Mouse (Mus musculus) embryonic facial prominence, embryonic 15.5 days (tissue): Measurements from ENCODE around the gene Rcsd1. TPM values are rescaled to one million over a fixed set of nuclear protein-coding genes. Genes with fewer than 3 reads are reported as not detected.

Experiments
- ATAC-seq: fragments of 200-750 bp; cut with Nextera tagmentation; 2 replicates; pipeline ENCODE4 v1.8.0; 2017; ENCODE audit warnings: low read depth, moderate TSS enrichment; ENCODE audit not compliant: insufficient number of reproducible peaks, low FRiP score, low TSS enrichment
- H3K27ac ChIP-seq: fragments of 300-500 bp; sonication (generic); replicated peaks from 2 replicates; pipeline ENCODE4 v1.5.1; 2015; ENCODE audit warnings: mild to moderate bottlenecking, inconsistent platforms
- H3K27me3 ChIP-seq: fragments of 300-500 bp; sonication (generic); 2 replicates; pipeline ENCODE4 v1.6.1; 2015; ENCODE audit warnings: inconsistent platforms
- H3K36me3 ChIP-seq: fragments of 300-500 bp; sonication (generic); 2 replicates; pipeline ENCODE4 v1.6.1; 2015; ENCODE audit warnings: mild to moderate bottlenecking, inconsistent platforms
- H3K4me1 ChIP-seq: fragments of 300-500 bp; sonication (generic); 2 replicates; pipeline ENCODE4 v1.6.1; 2015; ENCODE audit warnings: inconsistent platforms
- H3K4me2 ChIP-seq: fragments of 300-500 bp; sonication (generic); replicated peaks from 2 replicates; pipeline ENCODE4 v1.6.1; 2015; ENCODE audit warnings: mild to moderate bottlenecking, inconsistent platforms
- H3K4me3 ChIP-seq: fragments of 300-500 bp; sonication (generic); replicated peaks from 2 replicates; pipeline ENCODE4 v1.5.1; 2015; ENCODE audit warnings: mild to moderate bottlenecking, inconsistent platforms
- H3K9ac ChIP-seq: fragments of 300-500 bp; sonication (generic); 2 replicates; pipeline ENCODE4 v1.6.1; 2015; ENCODE audit warnings: inconsistent platforms
- H3K9me3 ChIP-seq: fragments of 300-500 bp; sonication (generic); replicated peaks from 2 replicates; pipeline ENCODE4 v1.6.1; 2016; ENCODE audit warnings: inconsistent platforms
- WGBS: fragments of 180-500 bp; shearing (Covaris S2); methylation state at CpG from one replicate; pipeline ENCODE4 v1.1.7; 2015; 5-methylcytosine and 5-hydroxymethylcytosine counted together
- microRNA-seq: library from miRNA; unstranded; fragments of <30 nt; microRNA quantifications from one replicate; pipeline ENCODE4, GENCODE M21; 2016; ENCODE audit warnings: borderline number of aligned reads
- polyA plus RNA-seq: library from polyadenylated mRNA; unstranded; fragments of >200 nt; fragmentation: Nextera tagmentation; extraction: Ambion mirVana; gene quantifications from 2 replicates; pipeline ENCODE4 v1.2.1, GENCODE M21; 2015

Rcsd1 gene
- polyA plus RNA-seq, 1 experiment from 2014 or later: 16.7 TPM

GRCm38 (mm10) chr1:165601775-165602280 lies 107.7 kb downstream of the Rcsd1 start:
- H3K4me3 ChIP-seq: no peak overlapping the region
- H3K27ac ChIP-seq: no peak overlapping the region
- H3K36me3 ChIP-seq: peaks cover 51% of the 10 kb centered on the region
- no peak for ATAC-seq
- H3K9ac ChIP-seq: no peak overlapping the region
- no peaks in the 10 kb centered on the region for H3K9me3 ChIP-seq
- 84% methylated on average over 10 of the region's 10 CpGs for WGBS
- no peak overlapping the region for H3K4me2 ChIP-seq
- H3K4me1 ChIP-seq: no peaks in the 10 kb centered on the region
- no peaks in the 10 kb centered on the region for H3K27me3 ChIP-seq

Small RNAs within 50 kb of the gene (microRNA-seq; reads per million reads assigned to microRNA genes)
- not detected for gene Gm44458

Other genes starting within 250 kb of the Rcsd1 start
- gene Dcaf6, start 249.3 kb downstream of the Rcsd1 start, polyA plus RNA-seq: 17.8 and 19.8 TPM in 2 replicates
- 146 and 151 TPM in 2 replicates for gene Mpc2, start 249.1 kb downstream of the Rcsd1 start, polyA plus RNA-seq
- not detected in 2 replicates for gene Adcy10, start 224.6 kb downstream of the Rcsd1 start, polyA plus RNA-seq
- gene Mpzl1, start 75.2 kb downstream of the Rcsd1 start, polyA plus RNA-seq: 138 and 147 TPM in 2 replicates
- 61.1 and 62.8 TPM in 2 replicates for gene Creg1, start 54.0 kb upstream of the Rcsd1 start, polyA plus RNA-seq
- 0.99 and 1.00 TPM in 2 replicates for gene Cd247, start 78.9 kb upstream of the Rcsd1 start, polyA plus RNA-seq